Mouse (Mus musculus): ENCODE data around the gene Tcstv3. TPM values are rescaled to one million over a fixed set of nuclear protein-coding genes. Genes with fewer than 3 reads are reported as not detected.
A peak's percentile ranks its signal among the peaks of the same experiment; 100 is the strongest.
"Not testable (repeated sequence)": the region's sequence is repeated elsewhere in the genome, so short reads cannot be mapped to it uniquely, and the experiment has no call there.

The Tcstv3 gene
- not detected for polyA plus RNA-seq (2017; shearing (Covaris generic))

DNA sequence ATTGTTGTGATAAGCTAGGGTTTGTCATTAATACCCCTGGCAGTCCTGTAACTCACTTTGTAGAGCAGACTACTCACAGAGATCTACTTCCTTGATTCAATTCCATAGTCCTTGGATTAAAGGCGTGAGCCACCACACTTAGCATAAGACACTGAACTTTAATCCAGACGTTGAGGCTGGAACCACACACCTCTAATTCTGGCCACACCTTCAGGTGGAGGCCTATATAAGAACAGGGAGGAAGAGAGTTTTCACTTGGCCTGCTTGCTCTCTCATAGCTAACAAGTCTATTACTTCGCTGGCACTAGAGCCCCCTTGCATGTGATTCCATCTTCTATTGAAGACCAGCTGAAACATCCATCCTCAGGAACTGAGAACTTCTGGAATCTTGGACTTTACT, at the start of gene Tcstv3:
Gene Tcstv3, plus strand, starts transcription at position 301 of the 400 bp plus-strand sequence.
- not testable (repeated sequence) for ATAC-seq

GRCm38 (mm10) chr13:120277837-120278236, 38.8 kb upstream of the Tcstv3 start:
- ATAC-seq: not testable (repeated sequence)

DNA sequence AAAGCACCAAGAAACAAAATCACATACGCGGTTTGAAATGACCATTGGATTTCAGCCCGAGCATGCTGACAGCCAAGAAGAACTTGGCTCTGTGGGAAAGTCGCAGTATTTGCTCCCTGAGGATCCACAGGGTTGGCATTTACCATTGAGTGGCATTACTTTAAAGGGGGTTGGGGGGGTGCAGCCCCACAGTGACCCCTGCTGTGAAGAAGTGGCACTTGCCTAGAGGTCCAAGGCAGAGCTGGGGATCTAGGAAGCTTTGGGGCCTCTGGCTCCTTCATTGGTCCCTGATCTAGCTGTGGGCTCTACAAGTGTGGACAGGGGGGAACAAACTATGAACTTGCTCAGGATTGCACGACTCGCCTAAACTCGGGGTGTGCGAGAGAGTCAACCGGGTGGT, 37.9 kb upstream of the Tcstv3 start:
- no peak for ATAC-seq

- peak; percentile 31 for ATAC-seq
Observed at GRCm38 (mm10) chr13:120299324-120299894, 17.3 kb upstream of the Tcstv3 start.

GRCm38 (mm10) chr13:120299991-120300442, 16.7 kb upstream of the Tcstv3 start, which contains the start of gene BC147527:
Gene BC147527, plus strand, starts transcription at chr13:120300392.
- ATAC-seq: peak; percentile 87

DNA sequence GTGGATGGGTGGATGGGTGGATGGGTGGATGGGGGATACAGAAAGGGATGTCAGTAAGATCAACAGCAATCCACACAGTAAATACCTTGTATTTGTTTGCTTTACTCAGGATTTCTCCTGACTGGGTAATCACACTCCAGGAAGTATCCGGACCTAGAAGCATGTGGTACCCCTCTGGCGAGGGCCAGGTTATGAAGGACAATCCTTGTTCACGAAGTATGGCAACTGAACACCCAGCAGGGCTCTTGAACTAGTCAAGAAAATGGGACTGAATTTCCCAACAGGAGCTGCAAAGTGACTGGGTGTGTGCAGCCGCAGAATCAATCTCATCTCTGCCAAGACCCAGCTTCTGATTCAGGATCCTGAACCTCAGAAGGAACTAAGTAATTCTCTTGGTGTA, 15.8 kb upstream of the Tcstv3 start:
- no peak for ATAC-seq

- ATAC-seq: no peak
Observed at GRCm38 (mm10) chr13:120310749-120311148, 5.9 kb upstream of the Tcstv3 start.

DNA sequence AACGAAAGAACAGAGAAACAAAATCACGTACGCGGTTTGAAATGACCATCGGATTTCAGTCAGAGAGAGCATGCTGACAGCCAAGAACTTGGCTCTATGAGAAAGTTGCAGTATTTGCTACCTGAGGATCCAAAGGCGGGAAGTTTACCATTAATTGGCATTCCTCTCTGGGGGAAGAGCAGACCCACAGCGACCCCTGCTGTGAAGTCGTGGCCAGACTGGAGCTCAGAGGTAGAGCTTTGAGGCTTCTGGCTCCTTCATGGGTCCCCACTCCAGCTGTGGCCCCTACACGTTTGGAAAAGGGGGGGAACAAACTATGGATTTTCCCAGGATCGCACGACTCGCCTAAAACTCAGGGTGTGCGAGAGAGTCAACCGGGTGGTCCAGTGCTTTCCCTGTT, 3.1 kb upstream of the Tcstv3 start:
- peak; percentile 72 for ATAC-seq

DNA sequence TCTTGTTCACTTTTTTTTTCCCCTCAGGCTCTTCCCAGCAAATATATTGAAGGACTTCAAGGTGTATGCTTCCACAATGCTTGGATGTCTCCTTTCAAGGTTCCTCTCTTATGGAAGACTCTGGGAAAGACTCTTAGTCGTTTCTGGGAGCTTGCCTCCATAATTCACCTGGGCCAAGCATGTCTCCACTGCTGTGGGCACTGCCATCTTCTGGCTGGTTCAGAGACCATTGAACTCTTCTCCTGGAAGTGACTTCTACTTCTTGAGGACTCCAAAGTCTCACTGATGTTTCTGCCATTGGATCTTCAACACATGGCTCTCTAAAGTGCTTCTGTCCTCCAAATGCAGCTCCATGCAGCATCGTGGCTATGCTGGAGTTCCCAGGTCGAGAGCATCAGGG, 3.5 kb downstream of the Tcstv3 start:
- ATAC-seq: peak; percentile 28

DNA sequence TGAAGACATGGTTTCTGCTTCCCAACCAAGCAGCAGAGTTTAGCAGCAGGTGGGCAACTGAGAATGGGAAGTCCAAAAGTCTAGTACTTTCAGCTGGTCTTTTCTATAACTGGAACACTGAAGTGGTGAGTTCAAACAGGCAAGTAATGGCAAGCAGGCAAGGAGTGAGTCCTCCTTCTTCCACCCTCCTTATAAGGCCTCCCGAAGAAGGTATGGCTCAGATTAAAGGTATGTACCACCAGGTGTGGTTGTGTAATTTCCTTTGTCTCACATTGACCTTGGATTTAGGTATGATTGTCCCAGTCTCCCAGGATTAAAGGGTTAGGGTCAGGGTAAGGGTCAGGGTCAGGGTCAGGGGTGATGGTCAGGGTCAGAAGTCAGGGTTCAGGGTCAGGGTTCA, 4.0 kb downstream of the Tcstv3 start:
- ATAC-seq: peak; percentile 61

Other genes starting within 250 kb of the Tcstv3 start
- not detected for gene Gm20767, start 176.6 kb upstream of the Tcstv3 start, polyA plus RNA-seq (2017; shearing (Covaris generic))
- not detected for gene Gm21818, start 144.4 kb upstream of the Tcstv3 start, polyA plus RNA-seq (2017; shearing (Covaris generic))
- not detected for gene Gm21762, start 100.9 kb upstream of the Tcstv3 start, polyA plus RNA-seq (2017; shearing (Covaris generic))
- gene Gm21731, start 77.8 kb upstream of the Tcstv3 start, polyA plus RNA-seq (2017; shearing (Covaris generic)): not detected
- gene AF067061, start 53.8 kb upstream of the Tcstv3 start, polyA plus RNA-seq (2017; shearing (Covaris generic)): not detected
- 10 to 100 TPM; 77.1 to 89.5 TPM for gene BC147527, start 16.5 kb upstream of the Tcstv3 start, polyA plus RNA-seq (2017; shearing (Covaris generic))

Measured in CD4-positive, CD25-positive, alpha-beta regulatory T cell, adult 4 months (primary cell).